Mouse (Mus musculus) heart, adult 2 months (tissue): ENCODE results near the gene Brk1. TPM values are rescaled to one million over a fixed set of nuclear protein-coding genes. Genes with fewer than 3 reads are reported as not detected.

Source experiments
- DNase-seq, 2 experiments: peaks; one replicate each; pipeline ENCODE4 v3.0.0; 2021
- H3K27ac ChIP-seq: fragments of 200-600 bp; 2 replicates; pipeline ENCODE4 v1.8.1; 2022
- H3K27me3 ChIP-seq: fragments of 200-500 bp; 2 replicates; pipeline ENCODE4 v1.6.1; 2012; ENCODE audit warnings: mild to moderate bottlenecking, low read length, inconsistent platforms, mixed read lengths; ENCODE audit not compliant: control insufficient read depth, insufficient read depth
- H3K36me3 ChIP-seq: fragments of 200-500 bp; 2 replicates; pipeline ENCODE4 v1.6.1; 2012; ENCODE audit warnings: low read length, inconsistent platforms; ENCODE audit not compliant: control insufficient read depth, insufficient read depth
- H3K4me1 ChIP-seq: fragments of 200-500 bp; 2 replicates; pipeline ENCODE4 v1.6.1; 2011; ENCODE audit warnings: low read length; ENCODE audit not compliant: control insufficient read depth, insufficient read depth
- H3K4me3 ChIP-seq: fragments of 200-600 bp; 2 replicates; pipeline ENCODE4 v1.8.1; 2022
- H3K79me2 ChIP-seq: fragments of 200-500 bp; replicated peaks from 2 replicates; pipeline ENCODE4 v1.6.1; 2012; ENCODE audit warnings: mild to moderate bottlenecking, inconsistent platforms, low read length, moderate library complexity, mixed read lengths; ENCODE audit not compliant: control insufficient read depth, insufficient read depth
- H3K9ac ChIP-seq: fragments of 200-500 bp; 2 replicates; pipeline ENCODE4 v1.6.1; 2012; ENCODE audit warnings: low read depth, mild to moderate bottlenecking, control low read depth, inconsistent platforms, low read length, mixed read lengths
- CTCF ChIP-seq: fragments of 200-600 bp; IDR thresholded peaks from 2 replicates; pipeline ENCODE4 v1.8.1; 2022; ENCODE audit warnings: antibody characterized with exemption, mild to moderate bottlenecking, moderate library complexity
- EP300 ChIP-seq: fragments of 200-500 bp; IDR thresholded peaks from 2 replicates; pipeline ENCODE4 v1.6.1; 2011; ENCODE audit warnings: low read depth, low read length, control low read depth; ENCODE audit not compliant: insufficient read depth
- POLR2A ChIP-seq: fragments of 200-500 bp; IDR thresholded peaks from 2 replicates; pipeline ENCODE4 v1.6.1; 2011; ENCODE audit warnings: mild to moderate bottlenecking, low read depth, low read length, control low read depth; ENCODE audit not compliant: insufficient read depth
- WGBS: fragments of 180-500 bp; shearing (Covaris S2); methylation state at CpG from one replicate; pipeline ENCODE4 v1.1.7; 2018; 5-methylcytosine and 5-hydroxymethylcytosine counted together
- intact Hi-C: fragments of 180-260 bp; cut with DNase I; formaldehyde crosslinking; loops from one replicate; pipeline ENCODE4 v1.15.1; 2025
- polyA plus RNA-seq: library from polyadenylated mRNA; depleted of rRNA; stranded (reverse); fragments of >200 nt; gene quantifications from 2 replicates; pipeline ENCODE4 v1.2.3, GENCODE M21; 2012; rRNA removed
- total RNA-seq, 2 experiments: library from RNA; stranded (reverse); gene quantifications; 2 replicates each; pipeline ENCODE4 v1.2.3; 2021

Brk1 gene
- total and polyA plus RNA-seq, 3 experiments = 60.4 to 128 (median 70.2) TPM

DNA sequence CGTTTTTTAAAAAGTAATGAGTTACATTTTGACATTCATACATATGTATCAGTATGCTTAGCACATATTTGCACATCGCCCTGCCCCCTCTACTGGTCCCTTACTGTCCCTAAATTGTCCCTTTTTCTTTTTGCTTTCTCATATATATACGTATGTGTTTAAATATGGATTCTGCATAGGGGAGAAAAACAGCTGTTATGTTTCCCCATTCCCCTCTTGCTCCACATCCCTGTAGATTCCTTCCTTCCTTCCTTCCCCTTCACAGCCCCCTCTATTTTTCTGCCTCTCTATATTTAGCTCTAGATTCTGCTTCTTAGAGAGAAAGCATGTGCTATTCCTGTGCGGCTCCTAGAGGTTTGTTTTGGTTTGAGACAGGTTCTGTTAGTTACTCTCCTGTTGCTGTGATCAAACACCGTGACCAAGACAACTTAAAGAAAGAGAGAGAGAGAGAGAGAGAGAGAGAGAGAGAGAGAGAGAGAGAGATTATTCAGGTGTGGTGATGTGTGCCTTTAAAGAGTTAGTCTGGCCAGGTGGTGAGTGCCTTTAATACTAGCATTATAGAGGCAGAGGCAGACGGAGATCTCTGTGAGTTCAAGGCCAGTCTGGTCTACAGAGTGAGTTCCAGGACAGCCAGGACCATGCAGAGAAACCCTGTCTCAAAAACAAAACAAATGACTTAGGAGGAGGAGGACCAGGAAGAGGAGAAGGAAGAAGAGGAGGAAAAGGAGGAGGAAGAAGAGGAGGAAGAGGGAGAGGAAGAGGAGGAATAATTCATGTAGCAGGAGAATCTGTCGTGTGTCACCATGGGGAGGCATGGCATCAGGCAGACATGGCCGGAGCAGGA lies 55.3 kb downstream of the Brk1 start:
- no peaks in the 10 kb centered on the region for H3K27me3 ChIP-seq
- 47% methylated on average over 8 of the region's 8 CpGs for WGBS
- no peaks in the 10 kb centered on the region; the same call in 1 of the 2 replicates for H3K36me3 ChIP-seq
- intact Hi-C loops = loop anchor here (2.0 kb wide), 1 partner anchor 21 kb away; the partner anchor contains the start of gene Irak2
- H3K79me2 ChIP-seq = no peaks in the 10 kb centered on the region
- peak overlapping the region; percentile 70 for H3K27ac ChIP-seq
- no peak for DNase-seq
- no peak for TF ChIP-seq EP300
- TF ChIP-seq CTCF = no peak
- no peak for TF ChIP-seq POLR2A
- no peak overlapping the region for H3K9ac ChIP-seq
- H3K4me1 ChIP-seq = peaks cover 27% of the 10 kb centered on the region
- H3K4me3 ChIP-seq = no peak overlapping the region

DNA sequence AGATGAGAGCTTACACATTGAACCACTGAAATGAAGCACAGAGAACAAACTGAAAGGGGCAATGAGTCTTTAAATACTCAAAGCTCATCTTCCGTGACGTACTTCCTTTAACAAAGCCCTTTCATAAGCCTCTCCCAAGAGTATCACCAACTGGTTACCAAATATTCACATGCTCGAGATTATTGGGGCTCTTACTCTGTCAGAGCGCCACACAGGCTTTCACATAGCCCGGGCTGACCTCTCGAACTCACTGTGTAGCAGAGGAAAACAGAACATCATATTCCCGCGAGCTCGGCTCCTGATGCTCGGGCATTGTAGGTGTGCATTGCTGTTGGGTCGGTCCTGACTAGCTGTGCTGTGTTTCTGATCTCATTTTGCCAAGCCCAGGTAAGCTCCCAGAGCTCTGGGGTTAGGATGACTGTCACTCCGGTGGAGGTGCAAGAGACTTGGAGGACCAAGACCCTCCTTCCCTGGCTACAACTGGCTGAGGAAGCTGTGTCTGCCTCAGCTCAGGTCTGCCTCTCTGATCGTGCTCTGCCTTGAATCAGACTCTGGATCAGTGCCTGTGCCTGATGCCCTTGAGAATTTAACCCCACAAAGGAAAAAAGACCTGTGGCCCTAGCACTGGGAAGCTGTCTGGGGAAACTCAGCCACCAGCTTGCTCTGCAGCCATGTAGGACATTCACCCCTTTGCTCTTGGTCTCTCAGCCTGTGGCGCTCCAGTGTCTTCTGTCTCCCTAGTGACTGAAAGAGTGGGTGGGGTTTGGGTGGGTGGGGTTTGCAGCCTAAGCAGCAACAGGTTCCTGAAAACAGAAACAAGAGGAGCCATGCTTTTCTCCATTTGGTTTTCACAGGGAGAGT lies 56.1 kb downstream of the Brk1 start:
- H3K27me3 ChIP-seq = no peaks in the 10 kb centered on the region
- 53% methylated on average over 14 of the region's 14 CpGs for WGBS
- H3K79me2 ChIP-seq = no peaks in the 10 kb centered on the region
- peak in 1 of 2 experiments; percentile 39 for DNase-seq
- H3K4me3 ChIP-seq = no peak overlapping the region
- peaks cover 27% of the 10 kb centered on the region for H3K4me1 ChIP-seq
- H3K27ac ChIP-seq = peak overlapping the region; percentile 70
- H3K9ac ChIP-seq = no peak overlapping the region
- no peak for TF ChIP-seq CTCF
- intact Hi-C loops = no loop called here
- H3K36me3 ChIP-seq = no peaks in the 10 kb centered on the region; the same call in 1 of the 2 replicates

DNA sequence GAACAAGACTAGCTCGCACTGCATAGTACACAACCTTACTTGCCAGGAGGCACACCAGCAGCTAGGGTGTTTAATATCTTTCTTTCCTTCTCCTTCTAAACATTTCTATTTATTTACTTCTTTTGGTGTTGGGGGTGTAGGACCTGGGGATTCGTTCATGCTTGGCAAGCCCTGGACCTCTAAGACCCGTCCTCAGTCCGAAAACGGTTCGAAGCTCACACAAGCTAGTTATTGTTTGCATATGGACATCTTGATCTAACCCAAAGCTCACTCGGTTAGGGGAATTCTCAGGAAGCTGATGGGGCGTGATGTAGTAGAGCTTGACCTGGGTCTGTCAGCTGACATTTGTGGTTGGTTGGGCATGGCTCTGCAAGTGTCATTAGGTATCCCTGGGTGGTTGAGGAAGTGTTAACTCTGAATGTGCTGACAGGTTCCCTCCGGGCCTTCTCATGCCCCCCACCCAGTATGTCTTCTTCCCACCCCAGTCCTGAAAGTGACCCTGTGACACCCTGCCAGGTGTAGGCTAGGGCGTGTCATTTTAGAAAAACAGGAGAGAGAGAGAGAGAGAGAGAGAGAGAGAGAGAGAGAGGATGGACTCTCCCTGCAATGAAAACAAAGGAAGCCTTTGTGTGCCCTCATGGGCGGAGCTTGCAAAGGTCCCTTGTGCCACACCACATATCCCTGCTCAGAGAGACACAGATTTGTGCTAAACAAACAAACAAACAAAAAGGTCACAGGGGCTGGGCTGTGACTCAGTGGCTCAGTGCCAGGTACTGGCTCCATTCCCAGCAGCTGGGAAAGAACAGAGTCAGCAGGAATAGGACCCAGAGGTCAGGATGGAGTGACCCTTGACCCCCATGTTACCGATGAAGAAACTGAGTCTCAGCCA lies 57.0 kb downstream of the Brk1 start:
- 48% methylated on average over 12 of the region's 12 CpGs for WGBS
- Histone ChIP-seq H3K9ac (no peak overlapping the region), H3K27ac (peak overlapping the region; percentile 70), H3K36me3 (no peaks in the 10 kb centered on the region; the same call in 1 of the 2 replicates), H3K27me3 (no peaks in the 10 kb centered on the region), H3K4me1 (peaks cover 31% of the 10 kb centered on the region), H3K4me3 (no peak overlapping the region), H3K79me2 (no peaks in the 10 kb centered on the region)
- peak; percentile 53 to 61 for DNase-seq
- TF ChIP-seq EP300 (no peak), POLR2A (no peak), CTCF (no peak)
- intact Hi-C loops = no loop called here

DNA sequence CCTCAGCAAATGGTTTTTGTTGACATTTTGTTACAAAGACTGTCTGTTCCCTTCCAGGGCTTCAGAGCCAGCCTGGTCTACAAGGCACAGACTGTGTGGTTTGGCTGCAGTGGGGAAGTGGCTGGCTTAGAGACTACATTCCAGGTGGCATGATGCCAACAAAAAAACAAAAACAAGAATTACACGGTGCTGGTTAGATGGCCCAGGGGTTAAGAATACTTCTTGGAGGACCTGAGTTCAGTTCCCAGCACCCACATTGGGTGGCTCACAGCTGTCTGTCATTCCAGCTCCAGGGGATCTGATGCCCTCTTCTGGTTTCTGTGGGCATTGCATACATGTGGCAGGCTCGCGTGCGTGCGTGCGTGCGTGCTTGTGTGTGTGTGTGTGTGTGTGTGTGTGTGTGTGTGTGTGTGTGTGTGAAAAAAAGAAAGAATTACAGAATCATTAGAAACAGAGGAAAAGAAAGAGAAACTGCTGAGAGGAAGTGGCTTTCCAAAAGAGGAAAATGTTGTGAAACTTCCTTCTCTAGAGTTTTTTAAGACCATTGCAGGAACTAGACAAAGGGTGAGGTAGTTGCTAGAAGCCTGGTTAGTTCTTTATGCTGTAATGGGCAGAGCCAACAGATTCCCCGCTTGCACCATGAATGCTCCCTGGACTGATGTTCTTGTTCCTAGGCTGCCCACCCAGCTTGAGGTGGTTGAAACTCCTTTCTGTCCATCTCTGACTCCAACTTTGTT lies 58.6 kb downstream of the Brk1 start:
- no peaks in the 10 kb centered on the region for H3K79me2 ChIP-seq
- H3K4me3 ChIP-seq = no peak overlapping the region
- no peak for TF ChIP-seq POLR2A
- TF ChIP-seq CTCF = peak; percentile 17; the same call in 1 of the 2 replicates
- no peaks in the 10 kb centered on the region; the same call in 1 of the 2 replicates for H3K36me3 ChIP-seq
- no peak overlapping the region for H3K9ac ChIP-seq
- H3K27me3 ChIP-seq = no peaks in the 10 kb centered on the region
- WGBS = 84% methylated on average over 8 of the region's 8 CpGs
- intact Hi-C loops = no loop called here
- H3K4me1 ChIP-seq = peaks cover 29% of the 10 kb centered on the region
- peak overlapping the region; percentile 6; the same call in 1 of the 2 replicates for H3K27ac ChIP-seq
- no peak for DNase-seq

DNA sequence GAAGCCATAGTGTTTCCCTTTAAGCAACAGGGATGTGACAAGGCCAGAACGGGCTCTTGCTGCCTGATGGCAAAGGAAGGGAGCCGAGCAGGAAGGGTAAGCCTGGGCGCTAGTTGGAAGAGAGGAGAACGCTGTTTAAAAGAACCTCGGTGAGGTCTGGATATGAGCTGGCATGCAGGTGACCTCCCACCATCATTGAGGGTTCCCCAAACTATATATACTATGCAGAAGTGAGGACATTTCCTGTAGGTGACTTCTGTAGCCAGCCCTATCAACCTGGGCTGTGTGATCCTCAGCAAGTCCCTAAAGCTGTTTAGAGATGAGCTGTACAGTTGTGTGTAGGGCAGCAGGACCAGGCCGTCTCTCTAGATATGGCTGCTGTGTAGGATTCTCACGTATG lies 59.7 kb downstream of the Brk1 start:
- Histone ChIP-seq H3K27ac (no peak overlapping the region), H3K4me3 (no peak overlapping the region), H3K9ac (no peak overlapping the region), H3K4me1 (peaks cover 26% of the 10 kb centered on the region), H3K79me2 (no peaks in the 10 kb centered on the region), H3K27me3 (no peaks in the 10 kb centered on the region), H3K36me3 (no peaks in the 10 kb centered on the region; the same call in 1 of the 2 replicates)
- DNase-seq = no peak
- 80% methylated on average over 7 of the region's 7 CpGs for WGBS
- TF ChIP-seq POLR2A = no peak
- TF ChIP-seq EP300 = no peak
- no peak for TF ChIP-seq CTCF
- intact Hi-C loops = no loop called here

Other genes starting within 250 kb of the Brk1 start
- 10 to 100 TPM; 23.5 to 24.2 TPM for gene Tada3, start 226.9 kb upstream of the Brk1 start, total RNA-seq
- 16.1 and 16.2 TPM in 2 replicates for gene Tada3, start 226.9 kb upstream of the Brk1 start, polyA plus RNA-seq
- gene Arpc4, start 226.7 kb upstream of the Brk1 start, total RNA-seq = 10 to 100 TPM; 66.4 to 66.9 TPM
- gene Arpc4, start 226.7 kb upstream of the Brk1 start, polyA plus RNA-seq = 26.6 and 34.2 TPM in 2 replicates
- gene Ttll3, start 215.5 kb upstream of the Brk1 start, total RNA-seq = 1 to 10 TPM in 1 of 2 experiments, under 1 TPM in 1; 0.97 to 1.5 TPM
- 3.2 and 4.8 TPM in 2 replicates for gene Ttll3, start 215.5 kb upstream of the Brk1 start, polyA plus RNA-seq
- gene Rpusd3, start 185.4 kb upstream of the Brk1 start, total RNA-seq = 10 to 100 TPM in 1 of 2 experiments, 1 to 10 TPM in 1; 8.3 to 10.3 TPM
- 30.4 and 39.0 TPM in 2 replicates for gene Rpusd3, start 185.4 kb upstream of the Brk1 start, polyA plus RNA-seq
- gene Cidec, start 169.0 kb upstream of the Brk1 start, total RNA-seq = 10 to 100 TPM in 1 of 2 experiments, 1 to 10 TPM in 1; 7.8 to 10.6 TPM
- gene Cidec, start 169.0 kb upstream of the Brk1 start, polyA plus RNA-seq = 36.8 and 77.7 TPM in 2 replicates
- gene Jagn1, start 162.2 kb upstream of the Brk1 start, total RNA-seq = 10 to 100 TPM; 21.1 to 22.5 TPM
- 43.3 and 57.2 TPM in 2 replicates for gene Jagn1, start 162.2 kb upstream of the Brk1 start, polyA plus RNA-seq
- 1 to 10 TPM in 1 of 2 experiments, under 1 TPM in 1; 0.55 to 1.1 TPM for gene Il17re, start 146.3 kb upstream of the Brk1 start, total RNA-seq
- 1.2 and 1.9 TPM in 2 replicates for gene Il17re, start 146.3 kb upstream of the Brk1 start, polyA plus RNA-seq
- 1 to 10 TPM; 6.5 to 7.5 TPM for gene Il17rc, start 133.3 kb upstream of the Brk1 start, total RNA-seq
- 12.1 and 13.6 TPM in 2 replicates for gene Il17rc, start 133.3 kb upstream of the Brk1 start, polyA plus RNA-seq
- 10 to 100 TPM; 53.0 to 56.7 TPM for gene Creld1, start 121.5 kb upstream of the Brk1 start, total RNA-seq
- gene Creld1, start 121.5 kb upstream of the Brk1 start, polyA plus RNA-seq = 32.4 and 41.4 TPM in 2 replicates
- gene Prrt3, start 102.8 kb upstream of the Brk1 start, total RNA-seq = not detected
- not detected in 2 replicates for gene Prrt3, start 102.8 kb upstream of the Brk1 start, polyA plus RNA-seq
- gene Emc3, start 73.1 kb upstream of the Brk1 start, total RNA-seq = 10 to 100 TPM; 52.5 to 58.2 TPM
- 41.0 and 66.3 TPM in 2 replicates for gene Emc3, start 73.1 kb upstream of the Brk1 start, polyA plus RNA-seq
- gene Fancd2, start 73.1 kb upstream of the Brk1 start, total RNA-seq = under 1 TPM in 1 of 2 experiments, not detected in 1; 0.18 TPM
- 0.29 and 0.61 TPM in 2 replicates for gene Fancd2, start 73.1 kb upstream of the Brk1 start, polyA plus RNA-seq
- gene Fancd2os, start 4.1 kb upstream of the Brk1 start, total RNA-seq = not detected
- gene Fancd2os, start 4.1 kb upstream of the Brk1 start, polyA plus RNA-seq = not detected in 2 replicates
- 1 to 10 TPM; 8.3 to 8.6 TPM for gene Vhl, start 19.2 kb downstream of the Brk1 start, total RNA-seq
- gene Vhl, start 19.2 kb downstream of the Brk1 start, polyA plus RNA-seq = 11.2 and 12.0 TPM in 2 replicates
- 10 to 100 TPM; 10.4 to 13.6 TPM for gene Irak2, start 33.7 kb downstream of the Brk1 start, total RNA-seq
- gene Irak2, start 33.7 kb downstream of the Brk1 start, polyA plus RNA-seq = 12.5 and 12.9 TPM in 2 replicates
- 10 to 100 TPM; 66.7 to 71.9 TPM for gene Tatdn2, start 92.3 kb downstream of the Brk1 start, total RNA-seq
- 17.3 and 36.1 TPM in 2 replicates for gene Tatdn2, start 92.3 kb downstream of the Brk1 start, polyA plus RNA-seq
- gene Ghrl, start 115.1 kb downstream of the Brk1 start, total RNA-seq = not detected
- 0.76 and 1.1 TPM in 2 replicates for gene Ghrl, start 115.1 kb downstream of the Brk1 start, polyA plus RNA-seq
- gene Sec13, start 136.0 kb downstream of the Brk1 start, total RNA-seq = 10 to 100 TPM; 66.8 to 68.8 TPM
- 84.4 and 106 TPM in 2 replicates for gene Sec13, start 136.0 kb downstream of the Brk1 start, polyA plus RNA-seq